Mouse (Mus musculus) heart, adult 2 months (tissue): Measurements from ENCODE around the gene Kank1. TPM values are rescaled to one million over a fixed set of nuclear protein-coding genes. Genes with fewer than 3 reads are reported as not detected.
"Not testable (repeated sequence)": the region's sequence is repeated elsewhere in the genome, so short reads cannot be mapped to it uniquely, and the experiment has no call there.

Source experiments
- DNase-seq, 2 experiments: peaks; one replicate each; pipeline ENCODE4 v3.0.0; 2021
- H3K27ac ChIP-seq: fragments of 200-600 bp; 2 replicates; pipeline ENCODE4 v1.8.1; 2022
- H3K27me3 ChIP-seq: fragments of 200-500 bp; 2 replicates; pipeline ENCODE4 v1.6.1; 2012; ENCODE audit warnings: mild to moderate bottlenecking, low read length, inconsistent platforms, mixed read lengths; ENCODE audit not compliant: control insufficient read depth, insufficient read depth
- H3K36me3 ChIP-seq: fragments of 200-500 bp; 2 replicates; pipeline ENCODE4 v1.6.1; 2012; ENCODE audit warnings: low read length, inconsistent platforms; ENCODE audit not compliant: control insufficient read depth, insufficient read depth
- H3K4me1 ChIP-seq: fragments of 200-500 bp; 2 replicates; pipeline ENCODE4 v1.6.1; 2011; ENCODE audit warnings: low read length; ENCODE audit not compliant: control insufficient read depth, insufficient read depth
- H3K4me3 ChIP-seq: fragments of 200-600 bp; 2 replicates; pipeline ENCODE4 v1.8.1; 2022
- H3K79me2 ChIP-seq: fragments of 200-500 bp; replicated peaks from 2 replicates; pipeline ENCODE4 v1.6.1; 2012; ENCODE audit warnings: mild to moderate bottlenecking, inconsistent platforms, low read length, moderate library complexity, mixed read lengths; ENCODE audit not compliant: control insufficient read depth, insufficient read depth
- H3K9ac ChIP-seq: fragments of 200-500 bp; 2 replicates; pipeline ENCODE4 v1.6.1; 2012; ENCODE audit warnings: low read depth, mild to moderate bottlenecking, control low read depth, inconsistent platforms, low read length, mixed read lengths
- CTCF ChIP-seq: fragments of 200-600 bp; IDR thresholded peaks from 2 replicates; pipeline ENCODE4 v1.8.1; 2022; ENCODE audit warnings: antibody characterized with exemption, mild to moderate bottlenecking, moderate library complexity
- EP300 ChIP-seq: fragments of 200-500 bp; IDR thresholded peaks from 2 replicates; pipeline ENCODE4 v1.6.1; 2011; ENCODE audit warnings: low read depth, low read length, control low read depth; ENCODE audit not compliant: insufficient read depth
- POLR2A ChIP-seq: fragments of 200-500 bp; IDR thresholded peaks from 2 replicates; pipeline ENCODE4 v1.6.1; 2011; ENCODE audit warnings: mild to moderate bottlenecking, low read depth, low read length, control low read depth; ENCODE audit not compliant: insufficient read depth
- WGBS: fragments of 180-500 bp; shearing (Covaris S2); methylation state at CpG from one replicate; pipeline ENCODE4 v1.1.7; 2018; 5-methylcytosine and 5-hydroxymethylcytosine counted together
- intact Hi-C: fragments of 180-260 bp; cut with DNase I; formaldehyde crosslinking; loops from one replicate; pipeline ENCODE4 v1.15.1; 2025
- polyA plus RNA-seq: library from polyadenylated mRNA; depleted of rRNA; stranded (reverse); fragments of >200 nt; gene quantifications from 2 replicates; pipeline ENCODE4 v1.2.3, GENCODE M21; 2012
- total RNA-seq, 2 experiments: library from RNA; stranded (reverse); gene quantifications; 2 replicates each; pipeline ENCODE4 v1.2.3; 2021

The Kank1 gene
- total and polyA plus RNA-seq, 3 experiments: 37.2 to 43.9 (median 37.3) TPM

- no peaks in the 10 kb centered on the region; the same call in 1 of the 2 replicates for H3K4me1 ChIP-seq
- intact Hi-C loops: no loop called here
- WGBS: 46% methylated on average over 5 of the region's 5 CpGs
- H3K27me3 ChIP-seq: no peaks in the 10 kb centered on the region
- no peak for TF ChIP-seq POLR2A
- no peak for TF ChIP-seq EP300
- no peak for TF ChIP-seq CTCF
- H3K4me3 ChIP-seq: peak overlapping the region; percentile 20; the same call in 1 of the 2 replicates
- no peaks in the 10 kb centered on the region for H3K79me2 ChIP-seq
- no peaks in the 10 kb centered on the region for H3K36me3 ChIP-seq
- H3K9ac ChIP-seq: no peak overlapping the region
- H3K27ac ChIP-seq: peak overlapping the region; percentile 70
- DNase-seq: no peak
Measured at GRCm38 (mm10) chr19:25447373-25447772, 210.6 kb downstream of the Kank1 start.

GRCm38 (mm10) chr19:25450869-25451629 lies 214.3 kb downstream of the Kank1 start:
- DNase-seq: no peak
- TF ChIP-seq EP300: no peak
- no peak for TF ChIP-seq POLR2A
- peak; percentile 87 for TF ChIP-seq CTCF

GRCm38 (mm10) chr19:25453146-25453545 lies 216.4 kb downstream of the Kank1 start:
- H3K4me3 ChIP-seq: no peak overlapping the region
- intact Hi-C loops: loop anchor here (5.0 kb wide), 1 partner anchor 496 kb away; no protein-coding TSS in a partner anchor
- no peaks in the 10 kb centered on the region for H3K36me3 ChIP-seq
- H3K9ac ChIP-seq: no peak overlapping the region
- WGBS: 75% methylated on average over 5 of the region's 5 CpGs
- H3K27ac ChIP-seq: no peak overlapping the region
- no peaks in the 10 kb centered on the region for H3K27me3 ChIP-seq
- no peaks in the 10 kb centered on the region for H3K4me1 ChIP-seq
- no peak for TF ChIP-seq EP300
- TF ChIP-seq POLR2A: no peak
- no peak for TF ChIP-seq CTCF
- H3K79me2 ChIP-seq: no peaks in the 10 kb centered on the region
- no peak for DNase-seq

More at GRCm38 (mm10) chr19:25450869-25451629, 214.3 kb downstream of the Kank1 start:
- 43% methylated on average over 11 of the region's 11 CpGs for WGBS
- H3K9ac ChIP-seq: no peak overlapping the region
- no peaks in the 10 kb centered on the region; the same call in 1 of the 2 replicates for H3K4me1 ChIP-seq
- H3K4me3 ChIP-seq: no peak overlapping the region
- H3K27ac ChIP-seq: no peak overlapping the region
- intact Hi-C loops: loop anchor here (1.0 to 5.0 kb wide), 2 partner anchors 319 to 494 kb away; no protein-coding TSS in a partner anchor
- H3K36me3 ChIP-seq: no peaks in the 10 kb centered on the region
- no peaks in the 10 kb centered on the region for H3K27me3 ChIP-seq
- H3K79me2 ChIP-seq: no peaks in the 10 kb centered on the region

GRCm38 (mm10) chr19:25460760-25461159 lies 224.0 kb downstream of the Kank1 start:
- no peaks in the 10 kb centered on the region for H3K36me3 ChIP-seq
- intact Hi-C loops: no loop called here
- no peak overlapping the region for H3K9ac ChIP-seq
- no peak for DNase-seq
- H3K4me3 ChIP-seq: no peak overlapping the region
- WGBS: 85% methylated on average over 8 of the region's 8 CpGs
- H3K27ac ChIP-seq: no peak overlapping the region
- no peaks in the 10 kb centered on the region for H3K79me2 ChIP-seq
- H3K27me3 ChIP-seq: no peaks in the 10 kb centered on the region
- H3K4me1 ChIP-seq: no peaks in the 10 kb centered on the region
- no peak for TF ChIP-seq EP300
- TF ChIP-seq CTCF: no peak
- TF ChIP-seq POLR2A: no peak

- TF ChIP-seq CTCF (no peak), POLR2A (no peak)
- no peak overlapping the region for H3K4me3 ChIP-seq
- intact Hi-C loops: no loop called here
- WGBS: 85% methylated on average over 20 of the region's 20 CpGs
- H3K27ac ChIP-seq: no peak overlapping the region
- no peaks in the 10 kb centered on the region for H3K79me2 ChIP-seq
- DNase-seq: no peak
- no peaks in the 10 kb centered on the region for H3K36me3 ChIP-seq
- H3K27me3 ChIP-seq: no peaks in the 10 kb centered on the region
- H3K4me1 ChIP-seq: no peaks in the 10 kb centered on the region
- no peak overlapping the region for H3K9ac ChIP-seq
Measured at GRCm38 (mm10) chr19:25461553-25462320, 225.0 kb downstream of the Kank1 start.

- H3K36me3 ChIP-seq, H3K4me1 ChIP-seq, H3K27ac ChIP-seq, H3K79me2 ChIP-seq, H3K27me3 ChIP-seq, DNase-seq, H3K9ac ChIP-seq, H3K4me3 ChIP-seq, intact Hi-C loops: not testable (repeated sequence)
- 59% methylated on average over 4 of the region's 4 CpGs for WGBS
- peak; percentile 52 for TF ChIP-seq CTCF
Measured at GRCm38 (mm10) chr19:25475806-25476205, 239.0 kb downstream of the Kank1 start.
